Mouse (Mus musculus) liver, embryonic 11.5 days (tissue): ENCODE data around the gene Opa3. TPM values are rescaled to one million over a fixed set of nuclear protein-coding genes. Genes with fewer than 3 reads are reported as not detected.

Source experiments
- ATAC-seq: fragments of 200-750 bp; cut with Nextera tagmentation; replicated peaks from 2 replicates; pipeline ENCODE4 v1.8.0; 2017; ENCODE audit warnings: moderate number of reproducible peaks, mild to moderate bottlenecking, moderate TSS enrichment, moderate library complexity; ENCODE audit not compliant: low FRiP score
- DNase-seq: peaks from one replicate; pipeline ENCODE4 v3.0.0-alpha.2; 2017; ENCODE audit warnings: low spot score
- H3K27ac ChIP-seq: fragments of 300-500 bp; sonication (generic); 2 replicates; pipeline ENCODE4 v1.5.1; 2014; ENCODE audit warnings: mild to moderate bottlenecking, low read depth, low read length, control low read depth
- H3K27me3 ChIP-seq: fragments of 300-500 bp; sonication (generic); replicated peaks from 2 replicates; pipeline ENCODE4 v1.6.1; 2014; ENCODE audit warnings: low read length, mixed read lengths; ENCODE audit not compliant: control insufficient read depth, insufficient read depth
- H3K36me3 ChIP-seq: fragments of 300-500 bp; sonication (generic); 2 replicates; pipeline ENCODE4 v1.6.1; 2014; ENCODE audit warnings: mild to moderate bottlenecking, low read length, moderate library complexity, mixed read lengths; ENCODE audit not compliant: control insufficient read depth, insufficient read depth
- H3K4me1 ChIP-seq: fragments of 300-500 bp; sonication (generic); replicated peaks from 2 replicates; pipeline ENCODE4 v1.6.1; 2014; ENCODE audit warnings: low read length, mixed read lengths; ENCODE audit not compliant: control insufficient read depth, insufficient read depth
- H3K4me2 ChIP-seq: fragments of 300-500 bp; sonication (generic); 2 replicates; pipeline ENCODE4 v1.6.1; 2014; ENCODE audit warnings: mild to moderate bottlenecking, control low read depth, moderate library complexity
- H3K4me3 ChIP-seq: fragments of 300-500 bp; sonication (generic); 2 replicates; pipeline ENCODE4 v1.5.1; 2014; ENCODE audit warnings: low read depth, low read length, control low read depth
- H3K9ac ChIP-seq: fragments of 300-500 bp; sonication (generic); 2 replicates; pipeline ENCODE4 v1.6.1; 2014; ENCODE audit warnings: low read depth, low read length, control low read depth
- H3K9me3 ChIP-seq: fragments of 300-500 bp; sonication (generic); 2 replicates; pipeline ENCODE4 v1.6.1; 2016; ENCODE audit warnings: low read length, inconsistent platforms, mixed read lengths; ENCODE audit not compliant: control insufficient read depth
- WGBS: fragments of 180-500 bp; shearing (Covaris S2); extraction: QIAGEN DNeasy Blood & Tissue Kit; methylation state at CpG from one replicate; pipeline ENCODE4 v1.1.7; 2014; 5-methylcytosine and 5-hydroxymethylcytosine counted together
- polyA plus RNA-seq: library from polyadenylated mRNA; unstranded; fragments of >200 nt; fragmentation: Nextera tagmentation; extraction: Ambion mirVana; gene quantifications from 2 replicates; pipeline ENCODE4 v1.2.1, GENCODE M21; 2014

Opa3 gene
- polyA plus RNA-seq, 1 experiment from 2014 or later, result 33.9 TPM

- DNase-seq (peak; percentile 71), ATAC-seq (peak; percentile 83)
- H3K9ac ChIP-seq, result peak overlapping the region; percentile 52; the same call in 1 of the 2 replicates
- WGBS, result under 1% methylated on average over 29 of the region's 29 CpGs
- H3K36me3 ChIP-seq, result no peaks in the 10 kb centered on the region
- no peak overlapping the region for H3K27ac ChIP-seq
- H3K4me2 ChIP-seq, result peak overlapping the region; percentile 46
- H3K27me3 ChIP-seq, result peaks cover 45% of the 10 kb centered on the region
- no peaks in the 10 kb centered on the region for H3K9me3 ChIP-seq
- H3K4me3 ChIP-seq, result peak overlapping the region; percentile 51
- peaks cover 6% of the 10 kb centered on the region for H3K4me1 ChIP-seq
Measured at GRCm38 (mm10) chr7:19300501-19301421, 72.6 kb downstream of the Opa3 start.

DNA sequence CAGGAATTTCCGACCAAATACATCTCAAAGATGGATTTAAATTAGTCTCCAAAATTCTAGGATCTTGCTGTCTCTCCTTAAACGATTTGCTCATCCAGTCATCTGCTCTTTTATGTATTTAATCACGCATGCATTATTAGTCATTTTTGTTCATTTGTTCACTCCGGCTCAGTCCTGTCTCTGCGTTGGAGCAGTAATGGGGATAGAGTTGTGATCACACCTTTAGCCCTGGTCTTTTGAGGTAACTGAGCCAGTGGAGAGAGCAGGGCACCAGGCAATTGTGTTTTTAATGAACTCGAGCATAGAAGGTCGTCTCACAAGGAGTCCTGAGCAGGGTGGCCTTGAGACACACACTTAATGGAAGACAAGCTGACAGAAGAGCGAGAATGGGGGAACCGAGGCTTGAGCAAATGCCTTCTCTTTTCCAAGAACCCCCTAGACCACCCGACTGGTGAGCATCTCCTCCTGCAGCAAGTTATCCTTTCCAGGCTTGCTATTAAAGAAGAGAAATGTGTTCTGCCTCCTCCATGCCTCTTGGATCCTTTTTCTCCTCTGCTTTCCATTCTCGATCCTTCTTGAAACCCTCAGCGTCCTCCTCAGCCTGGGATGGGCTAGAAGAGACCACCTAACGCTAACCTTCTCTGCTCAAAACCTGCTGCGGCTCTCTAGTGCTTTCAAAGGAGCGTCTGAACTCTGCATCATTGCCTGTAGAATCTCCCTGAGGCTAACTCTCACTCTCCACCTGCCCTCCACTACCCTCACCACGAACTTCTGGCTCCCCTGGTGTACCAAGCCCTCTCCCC lies 73.5 kb downstream of the Opa3 start:
- Histone ChIP-seq H3K9me3 (no peaks in the 10 kb centered on the region), H3K9ac (no peak overlapping the region), H3K4me2 (peak overlapping the region; percentile 38), H3K4me3 (peak overlapping the region; percentile 10; the same call in 1 of the 2 replicates), H3K27ac (no peak overlapping the region), H3K4me1 (peaks cover 6% of the 10 kb centered on the region), H3K36me3 (no peaks in the 10 kb centered on the region), H3K27me3 (peaks cover 54% of the 10 kb centered on the region)
- whole genome bisulfite sequencing, result 13% methylated on average over 16 of the region's 16 CpGs
- DNase-seq (no peak), ATAC-seq (no peak)

GRCm38 (mm10) chr7:19302264-19303045 lies 74.3 kb downstream of the Opa3 start:
- Histone ChIP-seq H3K9ac (no peak overlapping the region), H3K27ac (no peak overlapping the region), H3K4me2 (peak overlapping the region; percentile 38; the same call in 1 of the 2 replicates), H3K4me3 (0 out of 2 replicates have a peak overlapping the region, but pooled peaks have one; percentile 10), H3K4me1 (peaks cover 6% of the 10 kb centered on the region), H3K36me3 (no peaks in the 10 kb centered on the region), H3K9me3 (no peaks in the 10 kb centered on the region), H3K27me3 (peaks cover 62% of the 10 kb centered on the region)
- DNase-seq (no peak), ATAC-seq (no peak)
- 49% methylated on average over 13 of the region's 13 CpGs for whole genome bisulfite sequencing

- Histone ChIP-seq H3K27me3 (peaks cover 63% of the 10 kb centered on the region), H3K9ac (no peak overlapping the region), H3K4me2 (no peak overlapping the region), H3K9me3 (no peaks in the 10 kb centered on the region), H3K4me3 (no peak overlapping the region), H3K36me3 (no peaks in the 10 kb centered on the region), H3K27ac (no peak overlapping the region), H3K4me1 (peaks cover 6% of the 10 kb centered on the region)
- WGBS, result 75% methylated on average over 12 of the region's 12 CpGs
- DNase-seq (no peak), ATAC-seq (no peak)
Measured at GRCm38 (mm10) chr7:19303046-19303305, 74.8 kb downstream of the Opa3 start.

GRCm38 (mm10) chr7:19303770-19304169 lies 75.6 kb downstream of the Opa3 start:
- DNase-seq (peak; percentile 81), ATAC-seq (no peak)
- Histone ChIP-seq H3K9ac (no peak overlapping the region), H3K4me1 (peaks cover 6% of the 10 kb centered on the region), H3K27me3 (peaks cover 63% of the 10 kb centered on the region), H3K4me3 (peak overlapping the region; percentile 28; the same call in 1 of the 2 replicates), H3K9me3 (no peaks in the 10 kb centered on the region), H3K4me2 (peak overlapping the region; percentile 50), H3K36me3 (no peaks in the 10 kb centered on the region), H3K27ac (no peak overlapping the region)
- WGBS, result 2% methylated on average over 16 of the region's 16 CpGs

GRCm38 (mm10) chr7:19304501-19305412 lies 76.6 kb downstream of the Opa3 start:
- no peak overlapping the region for H3K9ac ChIP-seq
- DNase-seq, result no peak
- no peaks in the 10 kb centered on the region for H3K36me3 ChIP-seq
- 3% methylated on average over 48 of the region's 48 CpGs for WGBS
- no peak overlapping the region for H3K27ac ChIP-seq
- peaks cover 63% of the 10 kb centered on the region for H3K27me3 ChIP-seq
- no peaks in the 10 kb centered on the region for H3K9me3 ChIP-seq
- H3K4me2 ChIP-seq, result peak overlapping the region; percentile 59
- peak overlapping the region; percentile 36 for H3K4me3 ChIP-seq
- no peak for ATAC-seq
- H3K4me1 ChIP-seq, result peaks cover 12% of the 10 kb centered on the region

GRCm38 (mm10) chr7:19305413-19305735 lies 77.2 kb downstream of the Opa3 start:
- H3K4me3 ChIP-seq, result peak overlapping the region; percentile 36; the same call in 1 of the 2 replicates
- peaks cover 12% of the 10 kb centered on the region for H3K4me1 ChIP-seq

More at GRCm38 (mm10) chr7:19305413-19305735, 77.2 kb downstream of the Opa3 start:
- ATAC-seq, result no peak
- H3K36me3 ChIP-seq, result no peaks in the 10 kb centered on the region
- no peak for DNase-seq
- peaks cover 63% of the 10 kb centered on the region for H3K27me3 ChIP-seq
- no peaks in the 10 kb centered on the region for H3K9me3 ChIP-seq
- WGBS, result 9% methylated on average over 6 of the region's 6 CpGs
- no peak overlapping the region for H3K27ac ChIP-seq
- H3K9ac ChIP-seq, result no peak overlapping the region
- peak overlapping the region; percentile 59; the same call in 1 of the 2 replicates for H3K4me2 ChIP-seq
